Mouse (Mus musculus) spleen, postnatal 4 days (tissue): Measurements from ENCODE around the gene Ccdc7a.

ENCODE experiments used
- DNase-seq, 2 experiments: peaks; one replicate each; pipeline ENCODE4 v3.0.0; 2022; ENCODE audit warnings: low spot score in 2 of 2

Ccdc7a gene

GRCm38 (mm10) chr8:128686429-128686990 lies 378.8 kb downstream of the Ccdc7a start:
- no peak for DNase-seq

- DNase-seq = peak; percentile 86 to 93
Measured at GRCm38 (mm10) chr8:128685507-128686428, 379.5 kb downstream of the Ccdc7a start, which contains the start of gene Itgb1. Gene Itgb1, plus strand, starts transcription at chr8:128685654.

- DNase-seq = peak in 1 of 2 experiments; percentile 86
Measured at GRCm38 (mm10) chr8:128684609-128685506, 380.5 kb downstream of the Ccdc7a start.
